Mouse (Mus musculus) heart, embryonic 12.5 days (tissue): ENCODE data around the gene Brms1. TPM values are rescaled to one million over a fixed set of nuclear protein-coding genes. Genes with fewer than 3 reads are reported as not detected.

Experiments used
- ATAC-seq: fragments of 200-750 bp; cut with Nextera tagmentation; 2 replicates; pipeline ENCODE4 v1.8.0; 2017; ENCODE audit warnings: moderate TSS enrichment, moderate library complexity; ENCODE audit not compliant: insufficient number of reproducible peaks, low FRiP score
- H3K27ac ChIP-seq: fragments of 300-500 bp; sonication (generic); 2 replicates; pipeline ENCODE4 v1.5.1; 2016; ENCODE audit warnings: mild to moderate bottlenecking, moderate library complexity; ENCODE audit not compliant: poor library complexity, severe bottlenecking
- H3K27me3 ChIP-seq: fragments of 300-500 bp; sonication (generic); replicated peaks from 2 replicates; pipeline ENCODE4 v1.6.1; 2016; ENCODE audit warnings: mild to moderate bottlenecking, moderate library complexity
- H3K36me3 ChIP-seq: fragments of 300-500 bp; sonication (generic); 2 replicates; pipeline ENCODE4 v1.6.1; 2016; ENCODE audit warnings: mild to moderate bottlenecking, moderate library complexity
- H3K4me1 ChIP-seq: fragments of 300-500 bp; sonication (generic); replicated peaks from 2 replicates; pipeline ENCODE4 v1.6.1; 2016; ENCODE audit warnings: mild to moderate bottlenecking
- H3K4me2 ChIP-seq: fragments of 300-500 bp; sonication (generic); 2 replicates; pipeline ENCODE4 v1.6.1; 2016; ENCODE audit warnings: mild to moderate bottlenecking, moderate library complexity
- H3K4me3 ChIP-seq: fragments of 300-500 bp; sonication (generic); 2 replicates; pipeline ENCODE4 v1.5.1; 2016; ENCODE audit warnings: mild to moderate bottlenecking
- H3K9ac ChIP-seq: fragments of 300-500 bp; sonication (generic); 2 replicates; pipeline ENCODE4 v1.6.1; 2016; ENCODE audit warnings: mild to moderate bottlenecking, moderate library complexity
- H3K9me3 ChIP-seq: fragments of 300-500 bp; sonication (generic); replicated peaks from 2 replicates; pipeline ENCODE4 v1.6.1; 2016; ENCODE audit warnings: mild to moderate bottlenecking, moderate library complexity
- WGBS: fragments of 180-500 bp; shearing (Covaris S2); methylation state at CpG from one replicate; pipeline ENCODE4 v1.1.7; 2016; 5-methylcytosine and 5-hydroxymethylcytosine counted together
- polyA plus RNA-seq: library from polyadenylated mRNA; unstranded; fragments of >200 nt; fragmentation: Nextera tagmentation; extraction: Ambion mirVana; gene quantifications from 2 replicates; pipeline ENCODE4 v1.2.1, GENCODE M21; 2016

Gene Brms1
- polyA plus RNA-seq, 1 experiment from 2014 or later, result 28.3 TPM

DNA sequence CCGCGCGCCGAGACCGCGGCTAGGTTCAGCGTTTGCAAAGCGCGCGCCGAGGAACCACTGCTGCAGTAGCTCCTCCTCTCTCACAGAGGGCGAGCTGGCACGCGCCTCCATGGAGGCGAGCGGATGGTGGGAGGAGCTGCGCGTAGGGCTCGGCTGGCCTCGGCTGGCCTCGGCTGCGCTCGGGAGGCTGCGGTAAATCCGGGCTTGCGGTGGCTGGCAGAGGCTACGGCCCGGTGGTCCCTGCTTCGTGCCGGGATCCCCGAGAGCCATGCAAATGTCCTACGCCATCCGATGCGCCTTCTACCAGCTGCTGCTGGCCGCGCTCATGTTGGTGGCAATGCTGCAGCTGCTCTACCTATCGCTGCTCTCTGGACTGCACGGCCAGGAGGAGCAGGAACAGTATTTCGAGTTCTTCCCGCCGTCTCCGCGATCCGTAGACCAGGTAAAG lies 2.4 kb upstream of the Brms1 start, which contains the start of the genes B4gat1 and AC124502.3:
B4gat1 (plus strand) TSS at position 118 of the 448 bp plus-strand sequence.
AC124502.3 (plus strand) TSS at position 183 of the 448 bp plus-strand sequence.
- ATAC-seq, result peak; percentile 85
- WGBS, result under 1% methylated on average over 44 of the region's 44 CpGs
- peaks cover 25% of the 10 kb centered on the region for H3K4me1 ChIP-seq

DNA sequence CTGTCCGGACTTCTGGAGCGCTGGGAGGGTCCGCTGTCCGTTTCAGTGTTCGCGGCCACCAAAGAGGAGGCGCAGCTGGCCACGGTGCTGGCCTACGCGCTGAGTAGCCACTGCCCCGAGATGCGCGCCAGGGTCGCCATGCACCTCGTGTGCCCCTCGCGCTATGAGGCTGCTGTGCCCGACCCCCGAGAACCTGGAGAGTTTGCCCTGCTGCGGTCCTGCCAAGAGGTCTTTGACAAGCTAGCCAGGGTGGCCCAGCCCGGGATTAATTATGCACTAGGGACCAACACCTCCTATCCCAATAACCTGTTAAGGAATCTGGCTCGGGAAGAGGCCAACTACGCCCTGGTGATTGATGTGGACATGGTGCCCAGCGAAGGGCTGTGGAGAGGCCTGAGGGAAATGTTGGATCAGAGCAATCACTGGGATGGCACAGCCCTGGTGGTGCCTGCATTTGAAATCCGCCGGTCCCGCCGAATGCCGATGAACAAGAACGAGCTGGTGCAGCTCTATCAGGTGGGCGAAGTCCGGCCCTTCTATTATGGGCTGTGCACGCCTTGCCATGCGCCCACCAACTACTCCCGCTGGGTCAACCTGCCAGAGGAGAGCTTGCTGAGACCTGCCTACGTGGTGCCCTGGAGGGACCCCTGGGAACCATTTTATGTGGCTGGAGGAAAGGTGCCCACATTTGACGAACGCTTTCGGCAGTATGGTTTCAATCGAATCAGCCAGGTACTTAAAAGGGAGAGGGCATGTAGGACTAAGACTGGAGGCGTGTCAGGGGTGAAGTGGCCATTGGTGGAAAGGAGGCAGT lies 1.6 kb upstream of the Brms1 start:
- Histone ChIP-seq H3K27me3 (no peaks in the 10 kb centered on the region), H3K36me3 (peaks cover 11% of the 10 kb centered on the region), H3K9me3 (no peaks in the 10 kb centered on the region), H3K4me1 (peaks cover 25% of the 10 kb centered on the region), H3K27ac (peak overlapping the region; percentile 60; the same call in 1 of the 2 replicates), H3K4me3 (peak overlapping the region; percentile 80), H3K4me2 (peak overlapping the region; percentile 100), H3K9ac (peak overlapping the region; percentile 95)
- peak; percentile 6; the same call in 1 of the 2 replicates for ATAC-seq
- 15% methylated on average over 41 of the region's 41 CpGs for WGBS

More for the DNA sequence above, 2.4 kb upstream of the Brms1 start, which contains the start of the genes B4gat1 and AC124502.3:
- peak within 1 kb of the TSS; percentile 95 for H3K9ac ChIP-seq
- H3K4me2 ChIP-seq, result peak within 1 kb of the TSS; percentile 100
- H3K4me3 ChIP-seq, result peak within 1 kb of the TSS; percentile 80
- no peaks in the 10 kb centered on the region for H3K27me3 ChIP-seq
- peaks cover 7% of the 10 kb centered on the region for H3K36me3 ChIP-seq
- peak within 1 kb of the TSS; percentile 60 for H3K27ac ChIP-seq
- H3K9me3 ChIP-seq, result no peaks in the 10 kb centered on the region

GRCm38 (mm10) chr19:5041588-5041987 lies 434 bp downstream of the Brms1 start:
- peak overlapping the region; percentile 100 for H3K4me2 ChIP-seq
- peaks cover 25% of the 10 kb centered on the region for H3K4me1 ChIP-seq
- WGBS, result 2% methylated on average over 16 of the region's 16 CpGs
- no peak for ATAC-seq
- peak overlapping the region; percentile 63 for H3K4me3 ChIP-seq
- peak overlapping the region; percentile 86 for H3K9ac ChIP-seq
- H3K9me3 ChIP-seq, result no peaks in the 10 kb centered on the region
- H3K27ac ChIP-seq, result peak overlapping the region; percentile 72; the same call in 1 of the 2 replicates
- no peaks in the 10 kb centered on the region for H3K27me3 ChIP-seq
- peaks cover 22% of the 10 kb centered on the region for H3K36me3 ChIP-seq

DNA sequence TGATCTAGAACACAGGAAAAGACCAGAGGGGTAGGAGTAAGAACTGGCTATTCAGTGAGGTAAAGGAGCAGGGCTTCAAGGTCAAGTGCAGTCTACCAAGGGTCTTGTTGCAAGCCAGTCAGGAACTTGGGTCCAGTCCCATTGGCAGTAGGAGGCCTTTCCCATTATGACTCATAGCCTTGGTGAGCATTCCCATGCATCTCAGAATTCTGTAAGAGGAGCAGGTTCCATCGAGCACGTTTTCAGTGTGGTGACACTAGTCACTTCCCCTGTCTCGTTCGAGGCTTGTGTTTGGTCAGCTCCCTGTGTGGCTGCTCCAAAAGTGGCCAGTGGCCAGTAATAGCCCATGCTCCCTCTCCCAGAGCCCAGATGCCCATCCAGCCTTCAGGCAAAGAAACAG lies 4.4 kb downstream of the Brms1 start:
- ATAC-seq, result no peak
- H3K9ac ChIP-seq, result no peak overlapping the region
- 68% methylated on average over 4 of the region's 4 CpGs for WGBS
- H3K4me2 ChIP-seq, result no peak overlapping the region
- H3K4me3 ChIP-seq, result no peak overlapping the region
- H3K27ac ChIP-seq, result no peak overlapping the region
- H3K27me3 ChIP-seq, result no peaks in the 10 kb centered on the region
- H3K36me3 ChIP-seq, result peaks cover 52% of the 10 kb centered on the region
- peaks cover 23% of the 10 kb centered on the region for H3K4me1 ChIP-seq
- no peaks in the 10 kb centered on the region for H3K9me3 ChIP-seq

GRCm38 (mm10) chr19:5048138-5049056 lies 7.2 kb downstream of the Brms1 start:
- no peak overlapping the region for H3K27ac ChIP-seq
- WGBS, result 85% methylated on average over 14 of the region's 14 CpGs
- peaks cover 21% of the 10 kb centered on the region for H3K27me3 ChIP-seq
- no peak overlapping the region for H3K4me2 ChIP-seq
- no peaks in the 10 kb centered on the region for H3K9me3 ChIP-seq
- H3K36me3 ChIP-seq, result peaks cover 49% of the 10 kb centered on the region
- H3K4me3 ChIP-seq, result no peak overlapping the region
- no peak overlapping the region for H3K9ac ChIP-seq
- ATAC-seq, result no peak
- H3K4me1 ChIP-seq, result peaks cover 38% of the 10 kb centered on the region

DNA sequence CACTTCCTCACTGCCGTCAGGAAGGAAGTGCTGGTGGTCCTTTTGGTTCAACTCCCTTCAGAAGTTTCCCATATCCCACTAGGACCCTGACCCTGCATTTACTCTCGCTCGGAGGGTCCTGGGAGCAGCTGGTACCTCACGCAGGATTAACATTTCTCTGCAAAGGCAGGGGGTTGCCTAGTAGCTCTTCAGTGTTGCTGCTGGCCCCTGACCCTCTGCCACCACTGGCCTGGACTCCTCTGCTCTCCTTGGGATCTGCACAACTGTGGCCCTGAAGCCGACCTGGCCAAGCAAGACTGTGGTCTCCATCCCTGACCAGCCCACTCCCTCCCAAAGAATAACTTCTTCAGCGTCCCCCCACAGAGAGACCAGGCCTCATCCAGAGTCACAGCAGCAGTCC lies 8.2 kb downstream of the Brms1 start:
- no peak overlapping the region for H3K9ac ChIP-seq

GRCm38 (mm10) chr19:5050047-5050905 lies 9.1 kb downstream of the Brms1 start, which contains the start of gene Rin1:
Gene Rin1 (plus strand): TSS chr19:5050481.
- Histone ChIP-seq H3K27ac (peak within 1 kb of the TSS; percentile 42; the same call in 1 of the 2 replicates), H3K4me2 (peak within 1 kb of the TSS; percentile 67), H3K9me3 (no peaks in the 10 kb centered on the region), H3K27me3 (peaks cover 33% of the 10 kb centered on the region), H3K4me3 (peak within 1 kb of the TSS; percentile 45), H3K4me1 (peaks cover 38% of the 10 kb centered on the region), H3K36me3 (peaks cover 46% of the 10 kb centered on the region), H3K9ac (peak within 1 kb of the TSS; percentile 66)
- peak; percentile 63 for ATAC-seq
- 19% methylated on average over 14 of the region's 14 CpGs for WGBS

More for the DNA sequence above, 8.2 kb downstream of the Brms1 start:
- no peaks in the 10 kb centered on the region for H3K9me3 ChIP-seq
- ATAC-seq, result no peak
- WGBS, result 82% methylated on average over 6 of the region's 6 CpGs
- no peak overlapping the region for H3K4me2 ChIP-seq
- peaks cover 27% of the 10 kb centered on the region for H3K27me3 ChIP-seq
- H3K4me1 ChIP-seq, result peaks cover 38% of the 10 kb centered on the region
- no peak overlapping the region for H3K4me3 ChIP-seq
- H3K27ac ChIP-seq, result no peak overlapping the region
- H3K36me3 ChIP-seq, result peaks cover 46% of the 10 kb centered on the region

DNA sequence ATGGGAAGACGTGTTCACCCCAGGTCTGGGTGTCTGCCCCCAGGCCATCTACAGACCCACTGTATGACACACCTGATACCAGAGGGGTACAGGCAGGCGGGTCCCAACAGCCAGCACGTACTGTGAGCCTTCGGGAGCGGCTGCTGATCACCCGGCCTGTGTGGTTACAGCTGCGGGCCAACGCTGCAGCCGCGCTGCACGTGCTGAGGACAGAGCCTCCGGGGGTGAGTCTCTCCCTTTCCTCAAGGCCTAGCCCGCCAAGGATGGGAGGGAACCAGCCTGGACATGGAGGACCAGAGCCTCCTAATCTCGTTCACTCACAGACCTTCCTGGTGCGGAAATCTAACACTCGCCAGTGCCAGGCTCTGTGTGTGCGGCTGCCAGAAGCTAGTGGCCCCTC lies 9.9 kb downstream of the Brms1 start:
- Histone ChIP-seq H3K9me3 (no peaks in the 10 kb centered on the region), H3K27ac (peak overlapping the region; percentile 42; the same call in 1 of the 2 replicates), H3K4me3 (peak overlapping the region; percentile 45), H3K4me2 (peak overlapping the region; percentile 67), H3K4me1 (peaks cover 38% of the 10 kb centered on the region), H3K9ac (peak overlapping the region; percentile 66), H3K36me3 (peaks cover 41% of the 10 kb centered on the region), H3K27me3 (peaks cover 33% of the 10 kb centered on the region)
- 6% methylated on average over 17 of the region's 17 CpGs for WGBS
- ATAC-seq, result peak; percentile 20; the same call in 1 of the 2 replicates

DNA sequence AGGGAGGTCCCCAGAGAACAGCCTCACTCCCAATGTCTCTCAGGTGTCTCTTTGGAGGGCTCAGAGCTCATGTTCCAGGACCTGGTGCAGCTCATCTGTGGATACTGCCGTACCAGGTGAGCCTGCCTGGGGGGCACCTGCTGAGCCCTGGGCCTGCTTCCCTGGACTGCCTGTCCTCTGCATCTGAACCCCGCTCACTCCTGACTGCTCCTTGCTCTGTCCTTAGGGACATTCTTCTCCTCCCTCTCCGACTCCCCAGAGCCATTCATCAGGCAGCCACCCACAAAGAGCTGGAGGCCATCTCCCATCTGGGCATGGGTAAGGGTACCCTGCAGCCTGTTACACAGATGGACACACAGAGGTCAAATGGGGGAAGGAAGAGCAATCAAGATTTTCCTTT lies 10.4 kb downstream of the Brms1 start:
- peak overlapping the region; percentile 67 for H3K4me2 ChIP-seq
- H3K27ac ChIP-seq, result peak overlapping the region; percentile 42; the same call in 1 of the 2 replicates
- H3K9me3 ChIP-seq, result no peaks in the 10 kb centered on the region
- H3K4me1 ChIP-seq, result peaks cover 38% of the 10 kb centered on the region
- ATAC-seq, result no peak
- peak overlapping the region; percentile 45 for H3K4me3 ChIP-seq
- peaks cover 33% of the 10 kb centered on the region for H3K27me3 ChIP-seq
- H3K9ac ChIP-seq, result peak overlapping the region; percentile 66
- H3K36me3 ChIP-seq, result peaks cover 36% of the 10 kb centered on the region
- 58% methylated on average over 3 of the region's 3 CpGs for WGBS
